Mouse (Mus musculus) mouse trophoblast stem cell (cell line): ENCODE measurements around the gene Ube2q1.

Experiments
- in situ Hi-C, 2 experiments: fragments of 300-500 bp; cut with MseI, MboI; formaldehyde crosslinking; loops; 2 replicates in 1 of 2; 3 replicates in 1 of 2; pipeline ENCODE4 v1.15.1; 2025

Ube2q1 gene

DNA sequence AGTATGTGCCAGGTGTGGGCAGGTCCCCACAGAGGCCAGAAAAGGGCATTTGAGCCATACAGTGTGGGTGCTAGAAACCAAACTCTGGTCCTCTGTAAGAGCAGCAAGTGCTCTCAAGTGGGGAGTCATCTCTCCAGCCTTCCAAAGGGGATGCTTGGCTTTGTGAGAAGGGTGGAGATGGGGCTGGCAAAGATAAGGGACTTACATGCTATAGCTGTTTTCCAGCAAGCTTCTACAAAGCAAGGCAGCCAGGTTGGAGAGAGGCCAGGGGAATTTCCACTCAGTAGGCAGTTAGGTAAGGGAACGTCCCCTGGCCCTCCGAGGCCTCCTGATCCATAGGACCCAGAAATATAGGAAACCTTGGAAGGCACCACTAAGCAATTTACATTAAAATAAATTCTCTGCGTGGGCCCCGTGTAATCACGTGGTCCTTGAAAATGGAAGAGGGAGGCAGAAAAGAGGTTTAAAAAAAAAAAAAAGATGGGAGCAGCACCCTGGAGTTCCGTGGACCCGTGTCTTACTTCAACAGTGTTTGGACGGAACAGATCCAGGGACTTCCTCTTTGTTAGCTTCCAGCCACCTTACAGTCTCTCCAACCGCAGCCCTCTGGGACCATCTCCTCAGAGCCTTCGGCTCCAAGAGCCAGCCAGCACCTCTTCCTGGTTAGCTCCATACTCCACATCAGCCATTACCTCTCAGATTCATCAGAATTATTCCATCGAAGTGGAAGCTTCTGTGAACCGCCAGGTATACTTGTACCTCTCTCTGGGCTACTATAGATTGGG, 47.1 kb downstream of the Ube2q1 start:
- in situ Hi-C loops, result no loop called here

GRCm38 (mm10) chr3:89821096-89821513, 47.7 kb downstream of the Ube2q1 start:
- in situ Hi-C loops, result no loop called here

DNA sequence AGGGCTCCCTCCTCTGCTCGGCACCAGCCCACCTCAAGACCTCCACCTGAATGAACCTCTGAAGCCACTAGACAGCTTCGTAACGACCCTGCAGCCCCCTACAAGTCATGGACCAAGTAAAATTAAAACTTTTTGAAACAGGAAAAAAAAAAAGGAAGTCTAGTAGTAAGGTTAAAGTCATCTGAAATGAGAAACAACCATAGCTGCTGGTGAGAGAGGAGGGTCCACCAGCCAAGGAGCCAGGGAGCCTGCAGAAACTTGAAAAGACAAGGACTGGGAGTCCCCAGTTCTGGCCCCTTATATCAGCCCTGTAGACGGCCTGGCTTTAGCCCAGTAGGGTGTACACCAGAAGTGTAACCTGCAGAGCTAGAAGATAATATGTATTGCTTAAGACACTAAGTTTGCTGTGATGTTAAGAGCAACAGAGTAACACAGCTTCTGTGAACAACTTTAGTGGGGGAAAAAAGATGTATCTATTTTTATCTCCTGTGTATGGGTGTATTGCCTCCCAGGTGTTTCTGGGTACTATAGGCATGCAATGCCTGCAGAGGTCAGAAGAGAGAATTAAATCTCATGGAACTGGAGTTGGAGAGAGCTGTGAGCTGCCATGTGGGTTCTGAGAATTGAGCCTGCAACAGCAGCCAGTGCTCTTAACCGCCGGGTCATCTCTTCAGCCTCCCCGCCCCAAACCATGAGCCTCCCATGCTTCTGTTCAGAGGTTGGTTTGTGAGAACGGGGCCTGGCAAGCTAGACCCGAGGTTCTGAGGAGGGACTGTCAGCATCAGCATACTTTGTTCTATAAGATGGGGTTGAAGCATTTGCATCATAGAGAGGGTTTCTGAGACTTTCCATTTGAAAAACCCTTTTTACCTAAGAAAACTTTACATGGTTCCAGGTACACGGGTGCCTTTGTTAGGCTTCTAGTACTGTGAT, 48.4 kb downstream of the Ube2q1 start:
- in situ Hi-C loops, result no loop called here

DNA sequence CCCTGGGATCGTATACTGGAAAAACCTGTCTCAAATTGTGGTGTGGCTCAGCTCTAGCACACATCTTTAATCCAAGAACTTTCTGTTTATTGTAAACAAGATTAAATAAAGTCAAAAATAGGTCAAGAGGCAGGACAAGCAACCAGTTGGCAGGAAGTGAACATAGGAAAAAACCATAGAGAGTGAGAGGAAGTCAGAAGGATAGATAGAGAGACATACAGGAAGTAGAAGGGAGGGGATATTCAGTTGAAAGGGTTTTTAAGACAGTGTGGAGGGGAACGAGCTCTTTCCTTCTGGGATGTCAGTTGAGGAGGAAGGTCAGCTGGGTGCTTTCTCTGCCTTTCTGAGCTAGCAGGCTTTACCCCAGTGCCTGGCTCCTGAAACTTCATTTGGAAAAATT, 50.2 kb downstream of the Ube2q1 start:
- in situ Hi-C loops, result no loop called here

GRCm38 (mm10) chr3:89826295-89826694, 52.9 kb downstream of the Ube2q1 start:
- in situ Hi-C loops, result no loop called here

- in situ Hi-C loops, result no loop called here
These were observed 57.6 kb downstream of the Ube2q1 start, which contains the start of gene She for GRCm38 (mm10) chr3:89830815-89831591. Gene She (plus strand): TSS chr3:89831370.
